Mouse (Mus musculus) myocyte (in vitro differentiated cells): ENCODE data around the gene Tchhl1.

Experiments
- MYOG ChIP-seq, 3 experiments: IDR thresholded peaks; one replicate each; pipeline ENCODE4 v1.6.1; 2011; ENCODE audit warnings: control low read depth in 2 of 3, low read depth in 2 of 3, mild to moderate bottlenecking in 2 of 3; ENCODE audit not compliant: insufficient read length in 2 of 3, control insufficient read depth in 1 of 3, insufficient read depth in 1 of 3
- POLR2A ChIP-seq: IDR thresholded peaks from one replicate; pipeline ENCODE4 v1.6.1; 2011; ENCODE audit warnings: low read depth, mild to moderate bottlenecking, control low read depth, moderate library complexity; ENCODE audit not compliant: insufficient read length
- POLR2AphosphoS2 ChIP-seq: IDR thresholded peaks from one replicate; pipeline ENCODE4 v1.6.1; 2011; ENCODE audit warnings: low read depth, control low read depth; ENCODE audit not compliant: insufficient read length
- REST ChIP-seq: IDR thresholded peaks from one replicate; pipeline ENCODE4 v1.6.1; 2011; ENCODE audit warnings: mild to moderate bottlenecking, control low read depth, moderate library complexity; ENCODE audit not compliant: insufficient read depth, insufficient read length

- no peak for TF ChIP-seq POLR2A
- TF ChIP-seq POLR2AphosphoS2 = no peak
- no peak for TF ChIP-seq REST
- no peak for TF ChIP-seq MYOG (IDR thresholded peaks at IDR 0.05; ENCODE audit: control insufficient read depth in 1 of 3, insufficient read depth in 1 of 3, insufficient read length in 2 of 3, low read depth in 2 of 3)
Observed at GRCm38 (mm10) chr3:93506881-93507325, 38.3 kb downstream of the Tchhl1 start.
